Mouse (Mus musculus) left cerebral cortex, adult 9 months (tissue): ENCODE measurements around the gene Ppil4.

Experiments used
- DNase-seq, 2 experiments: peaks; one replicate each; pipeline ENCODE4 v3.0.0; 2022; ENCODE audit warnings: low spot score in 2 of 2

The Ppil4 gene

DNA sequence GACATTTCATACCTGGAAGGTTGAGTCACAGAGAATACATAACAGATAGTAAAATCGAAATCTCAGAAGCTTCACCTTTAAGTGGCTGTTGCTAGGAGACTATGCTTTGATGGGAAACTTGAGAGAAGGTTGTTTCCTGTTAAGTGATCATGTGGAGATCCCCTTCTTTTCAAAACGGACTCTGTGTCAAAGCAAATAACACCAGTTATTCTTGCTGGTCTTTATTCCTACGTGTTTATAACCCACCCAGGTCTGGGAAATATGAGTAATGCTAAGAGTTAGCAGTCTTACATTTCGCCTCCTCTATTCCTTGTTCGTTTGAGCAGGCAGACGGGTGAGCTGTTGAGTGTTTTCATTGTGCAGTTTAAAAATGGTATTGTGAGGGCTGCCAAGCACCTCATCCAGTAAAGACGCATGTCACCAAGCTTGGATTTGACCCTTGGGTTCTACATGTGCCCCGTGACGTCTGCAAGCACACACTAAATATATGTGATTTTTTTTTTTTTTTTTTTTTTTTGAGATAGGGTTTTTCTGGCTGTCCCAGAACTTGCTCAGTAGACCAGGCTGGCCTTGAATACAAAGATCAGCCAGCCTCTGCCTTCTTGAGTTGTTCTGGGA, 32.1 kb downstream of the Ppil4 start:
- no peak for DNase-seq

DNA sequence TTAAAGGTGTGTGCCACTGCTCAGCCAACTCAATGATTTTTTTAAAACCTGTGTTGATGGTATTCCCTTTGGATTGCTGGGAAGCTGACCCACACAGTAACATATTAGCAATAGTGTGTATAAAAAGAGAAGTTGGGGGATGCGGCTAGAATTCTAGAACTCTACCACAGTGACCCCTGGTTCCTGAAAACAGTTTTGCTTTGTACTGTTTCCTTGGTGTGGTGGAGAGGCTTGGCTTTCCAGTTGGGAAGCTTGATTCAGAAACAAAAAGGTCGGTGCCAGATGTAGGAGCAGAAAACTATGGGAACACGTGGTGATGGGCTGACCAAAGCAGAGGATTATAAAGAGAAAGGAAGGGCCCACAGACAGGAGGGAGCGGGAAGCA, 32.6 kb downstream of the Ppil4 start:
- DNase-seq = no peak

GRCm38 (mm10) chr10:7826106-7826505, 33.4 kb downstream of the Ppil4 start:
- no peak for DNase-seq

DNA sequence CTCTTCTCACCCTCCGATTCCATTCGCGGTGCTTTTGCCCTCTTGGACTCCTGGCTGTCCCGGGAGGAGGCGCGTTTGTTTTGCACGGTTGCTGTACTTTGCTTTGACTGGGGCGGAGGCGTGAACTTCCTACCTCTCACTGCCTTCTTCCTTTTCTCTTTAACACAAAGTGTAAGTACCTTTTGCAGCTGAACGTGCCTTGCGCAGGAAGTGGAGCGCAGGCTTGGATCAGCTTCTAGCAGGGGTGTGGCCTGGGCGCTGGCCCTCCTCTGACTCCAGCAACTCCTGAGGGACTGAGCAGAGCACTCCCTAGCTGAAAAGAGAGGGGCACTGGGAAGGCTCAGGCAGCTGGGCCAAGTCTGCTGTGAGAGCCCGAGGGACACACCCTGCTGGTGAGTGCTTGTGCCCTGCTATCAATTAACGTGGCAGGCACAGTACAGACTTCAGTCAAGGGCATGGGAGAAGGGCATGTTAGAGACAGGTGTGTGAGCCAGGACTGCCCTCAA, 39.5 kb downstream of the Ppil4 start, which contains the start of gene Zc3h12d:
Zc3h12d (plus strand) TSS at position 300 of the 506 bp plus-strand sequence.
- DNase-seq = no peak

GRCm38 (mm10) chr10:7833377-7834165, 40.9 kb downstream of the Ppil4 start:
- DNase-seq = no peak

DNA sequence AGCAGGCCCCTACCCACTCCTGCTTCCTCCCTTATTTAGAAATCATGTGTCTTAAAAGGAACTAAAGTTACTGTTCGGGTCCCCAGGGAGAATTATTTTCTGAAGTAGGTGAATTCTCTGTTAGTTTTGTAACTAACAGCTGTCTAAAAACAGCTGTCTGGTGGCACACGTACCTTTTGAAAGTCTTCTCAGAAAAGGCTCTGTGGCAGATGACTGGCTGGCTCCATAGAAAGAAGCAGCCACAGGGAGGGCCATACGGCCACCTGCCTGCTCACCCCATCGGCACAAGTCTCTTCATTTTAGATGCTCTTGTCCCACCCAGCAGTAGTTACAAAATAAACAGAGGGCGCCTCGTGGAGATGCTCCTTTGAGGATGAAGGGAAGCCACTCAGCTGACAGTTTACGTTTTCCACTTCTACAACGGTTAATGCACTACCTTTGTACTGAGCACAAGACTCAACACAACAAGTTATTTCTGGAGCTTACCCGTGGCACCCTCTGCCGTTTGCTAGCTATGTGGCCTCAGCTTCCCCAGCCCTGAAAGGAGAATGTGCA, 42.1 kb downstream of the Ppil4 start:
- DNase-seq = no peak

GRCm38 (mm10) chr10:7836902-7837301, 44.2 kb downstream of the Ppil4 start:
- no peak for DNase-seq

- no peak for DNase-seq
Observed at GRCm38 (mm10) chr10:7837446-7837845, 44.8 kb downstream of the Ppil4 start.

DNA sequence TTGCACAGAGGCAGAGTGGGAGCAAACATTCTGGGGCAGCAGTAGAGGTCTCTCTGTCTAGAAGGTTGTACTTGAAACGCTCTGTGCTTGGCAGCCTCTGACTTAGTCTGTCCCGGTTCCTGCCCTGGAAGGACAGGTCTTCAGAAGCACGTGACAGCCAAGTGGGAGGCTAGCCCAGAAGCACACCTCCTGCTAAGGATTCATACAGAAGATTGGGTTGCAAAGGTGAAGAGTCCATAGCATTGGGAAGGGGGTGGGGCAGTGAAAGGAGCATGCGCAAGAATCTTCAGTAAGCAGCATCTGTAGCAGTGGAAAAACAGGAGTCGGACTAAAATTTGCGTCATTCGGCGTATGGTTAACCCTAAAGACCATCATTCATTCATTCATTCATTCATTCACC, 45.3 kb downstream of the Ppil4 start:
- DNase-seq = no peak

GRCm38 (mm10) chr10:7838874-7839421, 46.3 kb downstream of the Ppil4 start:
- no peak for DNase-seq

DNA sequence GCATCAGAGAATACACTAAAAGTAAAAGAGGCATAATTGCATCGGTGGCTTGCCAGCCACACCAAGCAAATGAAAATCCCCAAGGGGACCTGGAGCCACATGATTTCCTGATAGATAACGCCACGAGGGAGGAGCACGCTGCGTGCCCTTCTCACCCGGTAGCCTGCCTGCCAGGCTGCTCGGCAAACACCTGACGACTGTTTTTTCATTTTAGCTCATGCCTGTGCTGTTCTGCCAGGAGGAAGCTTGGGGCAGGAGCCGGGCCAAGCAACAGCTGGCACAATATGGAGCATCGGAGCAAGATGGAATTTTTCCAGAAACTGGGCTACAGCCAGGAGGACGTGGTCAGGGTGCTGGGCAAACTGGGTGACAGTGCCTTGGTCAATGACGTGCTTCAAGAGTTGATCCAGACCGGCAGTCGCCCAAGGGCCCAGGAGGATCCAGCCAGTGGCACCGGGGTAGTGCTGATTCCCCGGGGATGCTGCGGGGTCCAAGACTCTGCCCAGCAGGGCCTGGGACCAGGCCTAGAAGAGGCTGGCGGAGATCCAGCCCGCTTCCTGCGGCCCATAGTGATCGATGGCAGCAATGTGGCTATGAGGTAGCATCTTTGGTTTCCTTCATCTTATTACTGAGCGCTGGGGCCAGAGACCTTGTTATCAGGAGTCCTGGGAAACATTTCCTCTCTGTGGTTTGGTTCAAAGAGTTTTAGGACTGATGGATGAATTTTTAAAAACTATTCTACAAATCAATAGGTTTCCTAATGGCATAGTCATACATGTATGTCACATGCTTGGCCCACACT, 47.1 kb downstream of the Ppil4 start:
- DNase-seq = no peak

DNA sequence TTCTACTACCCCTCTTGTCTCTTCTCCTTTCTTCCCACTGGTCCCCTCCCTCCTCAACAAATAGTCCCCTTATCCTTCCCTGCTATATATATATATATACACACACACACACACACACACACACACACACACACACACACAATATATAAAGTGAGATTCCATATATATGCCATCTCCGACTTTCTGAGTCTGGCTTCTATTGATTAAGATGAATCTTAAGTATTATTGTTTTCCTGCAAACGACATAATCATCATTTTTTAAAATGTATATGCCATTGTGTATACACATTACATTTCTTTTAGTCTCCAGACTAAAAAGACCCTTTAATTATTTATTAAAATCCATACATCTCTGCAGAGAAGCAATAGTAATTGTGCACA, 47.7 kb downstream of the Ppil4 start:
- DNase-seq = no peak

- DNase-seq = no peak
Observed at GRCm38 (mm10) chr10:7840785-7841184, 48.1 kb downstream of the Ppil4 start.

DNA sequence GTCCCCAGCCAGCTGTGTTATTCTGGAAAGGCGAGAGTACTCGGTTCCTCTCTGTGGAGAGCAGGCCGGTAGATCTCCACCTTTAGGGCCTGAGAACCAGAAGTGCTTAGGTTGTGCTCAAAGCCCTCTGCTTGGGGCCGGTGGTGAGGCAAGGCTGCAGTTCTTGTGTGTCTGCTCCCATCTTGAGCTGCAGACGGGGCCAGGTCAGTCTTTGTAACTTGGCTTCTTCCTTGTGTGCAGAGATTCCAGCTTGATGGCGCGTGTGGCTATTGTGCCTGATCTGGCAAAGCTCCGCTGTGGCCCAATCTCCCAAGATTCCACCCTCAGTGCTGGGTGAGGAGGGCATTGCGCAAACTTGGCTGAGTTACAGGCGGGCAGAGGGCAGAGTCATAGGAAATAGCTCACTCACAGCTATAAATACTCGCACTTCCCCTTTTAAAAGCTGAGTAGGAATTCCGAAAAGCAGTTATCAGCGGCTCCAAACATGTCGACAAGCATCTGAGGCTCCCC, 48.9 kb downstream of the Ppil4 start:
- peak; percentile 3 to 32 for DNase-seq

- DNase-seq = no peak
Observed at GRCm38 (mm10) chr10:7843181-7843580, 50.5 kb downstream of the Ppil4 start.

DNA sequence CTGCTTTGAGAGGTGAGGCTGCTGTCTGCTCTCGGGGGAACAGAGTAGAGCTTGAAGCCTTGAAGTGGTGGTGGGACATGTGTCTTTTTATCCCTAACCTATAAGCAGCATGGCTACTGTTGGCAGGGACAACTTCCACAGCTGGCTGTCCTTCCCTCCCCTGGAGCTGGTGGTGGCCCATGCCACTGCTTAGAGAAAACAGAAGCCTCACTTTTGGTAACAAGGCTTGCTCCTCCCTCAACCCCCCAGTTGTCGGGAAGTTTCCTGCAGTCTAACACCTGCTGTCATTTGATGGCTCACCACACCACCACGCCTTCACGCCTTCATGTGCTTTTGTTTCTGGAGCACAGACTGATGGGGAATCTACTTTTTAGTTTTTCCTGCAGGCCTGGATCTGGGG, 51.5 kb downstream of the Ppil4 start:
- DNase-seq = no peak

DNA sequence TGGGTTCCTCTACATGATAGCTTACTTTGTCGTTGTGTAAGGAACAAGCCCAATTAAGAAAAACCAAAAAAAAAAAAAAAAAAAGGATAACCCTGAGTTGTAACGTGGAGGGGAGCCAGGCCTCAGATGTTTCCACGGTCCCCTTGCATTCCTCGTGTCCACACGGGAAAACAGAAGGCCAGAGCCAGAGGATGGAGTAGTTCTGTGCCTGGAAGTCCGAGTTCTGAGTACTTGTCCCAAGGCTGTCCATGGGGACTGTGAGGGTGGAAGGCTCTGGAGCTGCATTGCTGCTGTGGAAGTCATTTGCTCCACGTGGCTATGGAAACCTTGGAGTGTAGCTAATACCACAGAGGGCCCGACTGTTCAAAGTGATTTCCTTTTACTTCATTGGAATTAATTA, 52.4 kb downstream of the Ppil4 start:
- no peak for DNase-seq

GRCm38 (mm10) chr10:7845991-7846390, 53.3 kb downstream of the Ppil4 start:
- no peak for DNase-seq

- no peak for DNase-seq
Observed at GRCm38 (mm10) chr10:7847166-7847605, 54.5 kb downstream of the Ppil4 start.

DNA sequence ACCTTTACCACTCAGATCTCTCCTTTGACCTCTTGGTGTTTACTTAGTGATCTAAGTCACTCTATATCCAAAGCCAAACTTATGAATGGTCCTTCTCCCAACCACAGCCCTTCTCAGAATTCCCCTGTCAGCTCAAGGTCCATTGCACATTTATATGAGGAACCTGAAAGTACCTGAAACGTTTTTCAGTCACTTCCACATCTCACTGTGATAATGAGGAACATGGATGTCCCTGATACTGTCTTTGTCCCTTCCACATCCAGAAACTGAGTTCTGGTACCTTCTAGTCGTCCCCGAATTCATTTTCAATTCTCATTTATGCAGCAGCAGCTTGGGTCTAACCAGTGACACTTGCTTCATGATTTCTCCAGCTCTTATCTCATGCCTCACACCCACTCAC, 59.2 kb downstream of the Ppil4 start:
- DNase-seq = no peak

- no peak for DNase-seq
Observed at GRCm38 (mm10) chr10:7860494-7860893, 67.8 kb downstream of the Ppil4 start.
